Mouse (Mus musculus) gastrocnemius, postnatal 14 days (tissue): ENCODE results near the gene Irak3. TPM values are rescaled to one million over a fixed set of nuclear protein-coding genes. Genes with fewer than 3 reads are reported as not detected.
"Not testable (repeated sequence)": the region's sequence is repeated elsewhere in the genome, so short reads cannot be mapped to it uniquely, and the experiment has no call there.

ENCODE experiments used
- DNase-seq: peaks from one replicate; pipeline ENCODE4 v3.0.0; 2021; ENCODE audit warnings: mixed read lengths
- intact Hi-C: fragments of 180-260 bp; cut with DNase I; formaldehyde crosslinking; loops from one replicate; pipeline ENCODE4 v1.15.1; 2025; ENCODE audit warnings: low total_unique reads
- long read RNA-seq, 2 experiments: library from polyadenylated mRNA; stranded (forward); transcript quantifications; one replicate each; pipeline ENCODE4 v2.0.0; 2021
- total RNA-seq, 2 experiments: library from RNA; stranded (reverse); gene quantifications; 2 replicates each; pipeline ENCODE4 v1.2.3; 2021

Irak3 gene
- 1 to 10 TPM; 2.4 to 2.9 TPM for total RNA-seq
- long read RNA-seq, experiment 1, partial matches to known transcripts: 0 of 2 reads
- long read RNA-seq, experiment 1, other reads (novel, unspliced or antisense): 0 of 2 reads
- long read RNA-seq, experiment 2, partial matches to known transcripts: 0 of 1 reads
- long read RNA-seq, experiment 2, other reads (novel, unspliced or antisense): 0 of 1 reads

DNA sequence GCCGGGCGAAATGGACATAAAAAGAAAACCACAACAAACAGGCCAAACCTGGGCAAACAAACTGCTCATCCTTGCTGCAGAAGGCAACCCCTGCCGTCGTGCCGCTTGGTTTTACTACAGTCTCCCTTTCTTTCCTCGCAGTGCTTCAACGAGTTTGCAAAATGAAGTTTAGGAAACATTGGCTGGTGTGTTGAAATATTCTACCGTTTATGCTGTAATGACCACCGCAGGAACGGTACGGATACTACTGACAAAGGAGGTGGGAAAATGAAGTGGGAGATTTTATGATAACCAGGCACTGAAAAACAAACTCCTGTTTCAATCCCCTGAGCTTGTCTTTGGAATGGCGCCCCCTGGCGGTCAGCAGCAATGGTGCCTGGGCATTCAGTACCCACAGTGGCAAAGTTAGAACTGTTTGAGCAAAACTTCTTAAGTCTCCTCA is at the start of gene Irak3:
Gene Irak3, minus strand, starts transcription at position 170 of the 442 bp plus-strand sequence.
- DNase-seq: peak; percentile 85
- intact Hi-C loops: no loop called here

DNA sequence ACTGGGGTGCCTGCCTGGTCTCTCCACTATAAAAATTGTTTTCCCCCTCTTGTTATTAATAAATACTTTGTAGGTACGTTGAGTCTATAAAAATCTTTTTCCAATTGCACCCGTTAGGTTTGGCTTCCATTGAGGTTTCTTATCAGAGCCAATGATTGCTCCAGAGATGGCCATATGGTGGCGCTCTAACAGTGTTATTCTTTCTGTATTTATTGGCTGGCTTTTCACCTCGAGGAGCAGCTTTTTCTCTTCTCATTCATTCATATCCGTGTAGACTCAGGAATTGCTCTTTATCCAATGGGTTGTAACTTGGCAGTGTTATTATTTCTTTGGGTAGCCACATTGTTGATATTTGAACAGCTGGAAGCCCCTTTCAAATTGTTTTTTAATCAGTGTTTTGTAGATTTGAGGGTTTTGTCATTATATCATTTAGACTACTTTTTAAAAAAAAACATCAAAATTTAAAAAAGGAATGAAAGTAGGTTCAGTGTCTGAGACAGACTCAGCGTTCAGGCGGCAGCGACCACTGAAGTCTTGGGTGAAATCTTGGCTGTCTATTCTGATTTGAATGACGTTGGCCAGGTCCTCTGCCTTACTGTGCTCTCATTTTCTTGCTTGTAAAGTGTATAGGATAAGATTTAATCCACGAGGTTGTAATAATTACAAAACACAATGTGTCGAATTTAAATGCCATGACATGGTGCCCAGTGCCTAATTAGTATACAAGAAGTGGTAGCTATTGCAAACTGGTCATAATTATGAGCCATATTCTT is 49.2 kb upstream of the Irak3 start:
- intact Hi-C loops: no loop called here
- no peak for DNase-seq

DNA sequence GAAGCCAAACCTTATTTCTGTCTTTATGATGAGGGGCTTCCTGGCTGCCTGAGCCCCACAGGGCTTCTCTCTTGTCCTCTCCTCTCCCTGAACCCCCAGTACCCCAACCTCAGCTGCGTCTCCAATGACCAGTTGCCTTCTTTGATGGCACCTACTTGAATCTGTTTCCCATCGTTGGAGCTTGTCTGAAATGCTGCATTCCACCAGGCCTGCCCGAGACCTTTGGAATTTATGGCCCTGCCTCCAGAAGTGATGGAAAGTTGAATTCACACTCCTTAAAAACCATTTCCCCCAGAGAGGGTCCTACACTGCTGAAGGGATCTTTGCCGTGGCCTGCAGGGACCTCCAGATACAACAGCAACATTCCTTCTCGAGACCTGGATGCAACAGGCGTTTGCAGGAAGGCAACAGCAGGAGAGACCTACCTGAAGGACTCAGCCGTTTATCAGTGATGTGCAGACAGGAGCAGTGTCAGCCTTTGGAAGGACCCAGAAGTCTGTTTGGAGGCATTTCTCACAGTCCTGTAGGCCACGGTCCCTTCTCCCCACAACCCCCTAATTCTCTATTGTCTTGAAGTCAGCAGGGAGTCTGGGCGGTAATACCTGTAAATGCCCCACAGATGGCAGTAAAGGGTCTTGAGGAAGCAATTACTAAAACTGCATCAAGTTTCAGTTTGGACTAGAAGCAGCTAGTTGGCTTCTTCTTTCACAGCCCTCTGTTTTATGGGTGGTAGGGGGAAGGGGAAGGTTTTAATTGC is 45.2 kb upstream of the Irak3 start:
- DNase-seq: peak; percentile 23
- intact Hi-C loops: no loop called here

DNA sequence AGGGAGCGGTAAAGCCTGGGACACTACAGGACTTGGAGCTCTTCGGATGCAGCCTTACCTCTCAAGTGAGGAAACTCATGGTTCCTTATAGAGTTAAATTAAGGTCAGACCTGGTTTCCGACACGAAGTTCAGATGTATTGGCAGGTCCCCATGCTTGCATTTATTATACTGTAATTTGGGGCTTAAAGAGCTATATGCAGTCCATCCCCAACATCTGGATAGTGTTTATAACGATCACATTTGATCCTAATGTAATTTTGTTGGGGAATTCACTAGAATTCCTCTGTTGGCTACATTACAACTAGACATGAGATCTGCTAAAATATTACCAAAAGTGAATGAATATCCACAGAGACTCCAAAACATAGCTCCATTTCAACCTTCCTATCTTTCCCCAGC is 43.8 kb upstream of the Irak3 start:
- intact Hi-C loops: no loop called here
- DNase-seq: no peak

DNA sequence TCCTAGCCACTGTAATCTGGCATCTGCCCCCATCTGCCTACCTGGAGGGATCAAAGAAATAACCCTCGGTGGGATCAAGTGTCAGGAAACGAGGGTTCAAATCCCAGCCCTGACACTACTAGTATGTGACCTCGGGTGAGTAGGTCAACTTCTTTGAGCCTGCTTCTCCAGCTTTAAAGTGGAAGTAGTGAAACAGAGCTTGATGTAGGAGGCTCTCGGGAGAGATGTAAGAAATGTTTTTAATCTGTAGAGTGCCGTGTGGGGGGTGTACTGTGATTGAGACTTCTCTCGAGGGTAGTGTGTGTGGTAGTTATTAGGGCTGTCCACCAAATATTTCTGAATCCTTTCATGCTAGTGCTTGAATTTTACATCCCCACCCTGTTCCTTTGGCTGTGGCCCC is 40.5 kb upstream of the Irak3 start:
- DNase-seq: no peak

DNA sequence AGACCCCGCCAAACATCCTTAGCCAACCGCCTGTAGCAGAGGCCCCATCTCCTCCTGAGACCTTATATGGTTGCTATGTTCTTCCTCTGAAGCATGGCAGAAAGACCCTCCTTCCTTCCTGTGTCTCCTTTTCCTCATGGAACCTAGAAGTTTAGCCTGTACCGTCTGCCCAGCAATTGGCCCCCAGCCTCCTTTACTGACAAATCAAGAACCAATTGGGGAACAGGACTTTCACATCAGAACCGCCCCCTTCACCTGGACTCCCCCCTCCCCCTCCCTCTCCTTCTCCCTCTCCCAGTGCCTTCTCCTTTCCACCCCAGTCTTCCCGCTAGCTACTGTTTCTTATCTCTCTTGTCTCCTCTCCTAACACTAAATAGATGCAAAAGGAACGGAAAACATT is 37.5 kb upstream of the Irak3 start:
- intact Hi-C loops: no loop called here
- no peak for DNase-seq

More for the DNA sequence above, 40.5 kb upstream of the Irak3 start:
- intact Hi-C loops: no loop called here

DNA sequence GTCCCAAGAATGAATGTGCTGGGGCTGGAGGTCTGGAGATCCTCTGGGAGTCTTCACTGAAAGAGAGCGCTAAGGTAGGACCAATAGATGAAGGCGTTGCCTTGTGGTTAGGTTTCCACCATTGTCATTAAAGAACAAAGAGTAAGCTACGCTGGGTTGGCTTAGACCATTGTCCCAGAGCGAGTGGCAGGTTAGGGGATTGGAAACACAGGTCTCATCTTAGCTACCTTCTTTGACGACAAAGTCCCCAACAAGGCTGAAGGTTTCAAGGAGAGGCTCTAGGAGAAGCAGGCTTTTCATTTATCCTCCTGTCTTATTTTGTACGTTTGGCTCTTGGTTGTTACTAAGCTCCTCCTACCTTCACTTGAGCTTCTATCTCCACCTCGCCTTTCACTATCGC is 36.3 kb upstream of the Irak3 start:
- intact Hi-C loops: no loop called here
- DNase-seq: no peak

DNA sequence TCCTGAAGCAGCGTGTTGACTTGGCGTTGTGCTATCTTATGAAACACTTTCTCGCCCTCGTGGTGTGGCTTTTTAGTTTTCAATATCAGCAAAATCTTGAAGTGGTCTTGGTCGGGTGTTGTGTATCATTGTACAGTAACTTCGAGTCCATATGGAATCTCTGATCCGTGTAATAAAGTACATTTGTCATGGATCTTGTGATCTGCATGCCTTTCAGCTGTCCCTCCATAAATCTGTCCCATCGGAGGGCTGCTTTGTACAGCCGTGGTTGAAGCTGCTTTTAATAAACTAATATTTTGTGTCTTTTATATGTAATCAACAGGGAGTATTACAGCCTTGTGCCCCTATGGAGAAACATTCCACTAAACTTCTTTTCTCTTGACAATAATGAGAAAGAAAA is 34.9 kb upstream of the Irak3 start:
- intact Hi-C loops: no loop called here

DNA sequence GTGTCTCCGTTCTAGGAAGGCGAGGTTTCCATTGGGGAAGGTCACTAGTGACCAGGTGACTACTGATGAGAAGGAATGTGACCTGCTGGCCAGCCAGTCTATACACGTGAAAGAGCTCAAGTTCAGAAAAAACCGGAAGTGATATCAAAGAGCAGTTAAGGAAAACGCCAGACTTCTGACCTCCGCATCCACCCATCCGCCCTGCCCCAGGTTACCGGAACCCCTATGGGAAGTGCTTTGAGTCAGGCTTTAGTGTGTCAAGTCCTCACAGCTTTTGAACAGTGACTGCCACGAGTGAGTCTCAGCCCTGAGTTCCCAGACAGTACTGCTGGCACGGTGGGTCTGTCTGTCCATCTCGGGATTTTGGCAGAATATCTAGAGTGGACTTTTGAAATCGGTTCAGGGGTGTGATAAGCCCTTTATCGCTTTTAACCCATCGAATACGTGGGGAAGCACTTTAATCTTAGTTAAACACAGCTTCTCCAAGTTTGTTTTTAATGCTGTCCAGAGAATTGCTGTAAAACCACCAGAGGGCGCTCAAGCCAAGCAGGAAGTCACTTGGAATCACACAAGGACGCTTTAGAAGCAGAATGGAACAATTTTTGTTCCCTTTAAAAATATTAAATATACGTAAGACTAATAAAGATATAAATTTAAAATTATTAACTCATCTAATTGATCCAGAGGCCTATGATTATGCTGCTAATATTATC is 31.9 kb upstream of the Irak3 start:
- peak; percentile 54 for DNase-seq
- intact Hi-C loops: no loop called here

More for the DNA sequence above, 34.9 kb upstream of the Irak3 start:
- no peak for DNase-seq

DNA sequence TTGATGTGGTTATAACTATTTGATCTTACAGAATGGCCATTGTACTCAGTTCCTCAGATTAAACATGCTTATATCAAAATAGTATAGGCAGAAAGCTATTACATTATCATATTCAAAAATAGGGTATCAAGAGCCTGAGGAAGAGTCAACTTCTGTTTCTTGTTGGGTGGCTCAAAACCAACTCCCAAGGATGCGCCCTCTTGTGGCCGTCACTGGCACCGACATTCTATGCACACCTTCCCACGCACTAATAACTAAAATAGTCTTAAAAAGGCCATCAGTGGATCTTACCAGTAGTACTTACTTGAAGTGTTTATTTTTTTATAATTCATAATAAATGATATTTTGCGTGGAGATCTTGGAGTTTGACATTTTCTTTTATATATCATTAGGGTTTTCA is 29.8 kb upstream of the Irak3 start:
- intact Hi-C loops: no loop called here
- DNase-seq: peak; percentile 58

DNA sequence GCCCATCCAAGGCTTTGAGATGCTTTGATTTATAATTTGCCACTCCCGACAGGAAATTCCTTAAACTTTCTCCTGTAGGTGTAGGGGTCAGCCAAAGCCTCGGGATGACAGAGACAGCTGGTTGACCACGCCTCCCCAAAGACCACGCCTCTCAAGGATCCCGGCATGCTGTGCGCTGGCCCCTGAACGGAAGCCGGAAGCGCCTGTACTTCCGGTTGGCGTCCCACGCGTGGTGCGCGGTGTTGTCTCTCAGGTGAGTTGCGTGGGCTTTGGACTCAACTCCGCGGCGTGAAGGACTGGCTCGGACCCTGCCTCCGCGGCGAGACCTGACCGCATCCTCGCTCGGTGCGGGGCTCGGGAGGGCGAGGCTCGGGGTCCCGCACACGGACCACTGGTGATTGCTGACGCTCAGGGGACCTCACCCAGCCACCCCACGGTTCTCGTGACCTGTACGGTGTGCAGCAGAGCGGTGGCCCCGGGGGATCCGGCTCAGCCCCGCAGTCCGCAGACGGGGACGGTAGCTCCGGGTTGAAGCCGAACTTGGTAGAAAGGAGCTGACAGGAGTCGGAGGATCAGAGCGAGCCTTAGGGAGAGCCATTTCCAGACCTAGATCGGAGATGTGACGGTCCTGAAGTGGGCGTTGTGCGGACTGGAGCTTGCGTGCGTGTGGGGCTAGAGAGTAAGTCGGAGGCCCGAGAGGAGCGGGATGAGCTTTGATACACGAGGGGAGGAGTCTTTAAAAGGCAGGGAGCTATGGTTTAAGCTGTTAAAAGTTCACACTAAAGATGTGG is 25.1 kb upstream of the Irak3 start, which contains the start of gene Llph:
Gene Llph, plus strand, starts transcription at position 200 of the 791 bp plus-strand sequence.
- intact Hi-C loops: no loop called here
- DNase-seq: peak; percentile 89

DNA sequence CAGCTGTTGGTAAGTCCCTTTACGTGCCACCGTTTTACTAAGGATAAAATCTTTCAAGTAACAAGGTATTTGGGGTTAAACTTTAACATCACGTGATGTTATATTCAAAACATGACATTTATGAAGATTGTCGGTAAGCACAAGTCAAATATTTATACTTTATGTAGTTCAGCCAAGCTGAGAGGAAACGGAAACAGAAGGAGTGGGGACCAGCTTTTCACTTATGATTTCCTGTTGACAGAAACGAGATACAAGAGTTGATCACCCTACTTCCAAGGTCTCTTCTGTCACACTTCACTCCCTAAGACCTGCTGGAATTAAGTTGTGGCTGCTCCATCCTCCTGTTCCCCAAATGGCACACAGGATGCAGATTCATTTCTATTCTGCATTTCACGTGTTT is 18.8 kb upstream of the Irak3 start:
- intact Hi-C loops: no loop called here
- DNase-seq: no peak

DNA sequence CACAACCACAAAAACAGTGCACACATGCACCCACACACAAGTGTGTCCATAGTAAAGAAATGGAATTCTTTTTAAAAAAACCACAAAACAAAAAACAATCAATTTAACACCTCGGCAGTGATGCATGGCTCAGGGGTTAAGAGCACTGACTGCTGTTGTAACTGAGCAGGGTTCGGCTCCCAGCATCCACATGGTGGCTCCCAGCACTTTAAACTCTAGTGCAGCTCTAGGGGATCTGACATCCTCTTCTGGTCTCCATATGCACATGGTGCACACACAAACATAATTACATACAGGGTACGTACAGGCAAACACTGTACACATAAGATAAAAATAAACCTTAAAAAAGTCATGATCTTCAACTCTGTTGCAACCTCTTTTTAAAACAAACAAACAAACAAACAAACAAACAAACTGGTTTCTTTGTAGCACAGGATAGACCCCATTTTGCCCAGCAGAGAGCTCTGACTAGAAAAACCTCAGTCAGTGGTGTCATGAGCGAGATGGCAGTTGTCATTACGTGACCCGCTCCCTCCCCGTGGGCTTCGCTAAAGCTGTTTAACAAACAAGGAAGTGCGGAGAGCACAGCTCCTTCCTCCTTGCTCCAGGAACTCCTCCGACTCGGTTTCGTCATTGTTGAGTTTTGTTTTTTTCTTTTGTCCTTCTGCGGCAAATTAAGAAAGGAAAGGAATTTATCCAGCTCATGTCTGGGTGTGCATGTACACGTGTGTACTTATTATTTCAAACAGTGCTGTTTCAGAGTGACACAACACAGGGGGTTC is 17.8 kb upstream of the Irak3 start:
- no peak for DNase-seq
- intact Hi-C loops: no loop called here

DNA sequence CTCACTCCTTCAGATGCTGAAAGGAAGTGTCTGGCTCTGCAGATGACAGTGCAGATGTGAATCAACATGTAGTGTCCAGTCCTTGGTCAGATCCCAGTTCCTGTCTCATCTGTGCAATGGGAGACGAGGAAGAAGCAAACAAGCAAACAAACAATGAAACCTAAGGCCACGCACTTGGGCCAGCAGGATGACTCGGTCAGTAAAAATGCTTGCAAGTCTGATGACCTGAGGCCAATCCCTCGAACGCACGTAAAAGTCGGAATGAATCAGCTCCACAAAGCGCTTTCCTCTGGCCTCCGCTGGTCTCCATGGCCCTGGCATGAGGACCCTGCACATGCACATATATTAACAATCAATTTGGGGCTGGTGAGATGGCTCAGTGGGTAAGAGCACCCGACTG is 17.1 kb upstream of the Irak3 start:
- intact Hi-C loops: no loop called here
- no peak for DNase-seq

DNA sequence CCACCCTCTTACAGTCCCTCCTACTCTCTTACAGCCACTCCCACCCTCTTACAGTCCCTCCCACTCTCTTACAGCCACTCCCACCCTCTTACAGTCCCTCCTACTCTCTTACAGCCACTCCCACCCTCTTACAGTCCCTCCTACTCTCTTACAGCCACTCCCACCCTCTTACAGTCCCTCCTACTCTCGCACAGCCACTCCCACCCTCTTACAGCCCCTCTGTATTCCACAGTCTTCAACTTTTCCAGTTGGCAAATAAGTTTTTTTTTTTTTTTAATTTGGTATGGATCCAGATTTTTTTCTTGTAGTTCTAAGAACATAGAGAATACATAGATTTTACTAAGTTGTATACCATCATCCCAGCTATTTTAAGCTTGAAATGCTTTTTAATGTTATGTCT is 15.2 kb upstream of the Irak3 start:
- DNase-seq, intact Hi-C loops: not testable (repeated sequence)

DNA sequence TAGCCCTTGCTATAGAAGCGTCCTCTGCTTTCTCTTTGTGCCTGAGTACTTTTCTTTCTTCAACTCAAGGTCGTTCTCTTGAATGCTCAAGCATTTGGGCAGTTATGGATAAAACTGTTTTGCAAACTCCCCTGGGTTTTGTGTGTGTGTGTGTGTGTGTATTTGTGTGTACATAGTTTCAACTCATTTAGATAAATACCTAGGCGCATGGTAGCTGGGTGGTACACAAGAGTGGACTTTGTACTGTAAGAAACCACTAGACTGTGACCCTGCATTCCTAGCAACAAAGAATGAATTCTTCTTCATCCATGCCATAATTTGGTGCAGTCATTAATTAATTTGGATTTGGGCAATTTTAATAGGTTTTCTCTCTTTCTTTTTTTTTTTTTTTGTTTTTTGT is 8.2 kb upstream of the Irak3 start:
- DNase-seq: no peak
- intact Hi-C loops: no loop called here

DNA sequence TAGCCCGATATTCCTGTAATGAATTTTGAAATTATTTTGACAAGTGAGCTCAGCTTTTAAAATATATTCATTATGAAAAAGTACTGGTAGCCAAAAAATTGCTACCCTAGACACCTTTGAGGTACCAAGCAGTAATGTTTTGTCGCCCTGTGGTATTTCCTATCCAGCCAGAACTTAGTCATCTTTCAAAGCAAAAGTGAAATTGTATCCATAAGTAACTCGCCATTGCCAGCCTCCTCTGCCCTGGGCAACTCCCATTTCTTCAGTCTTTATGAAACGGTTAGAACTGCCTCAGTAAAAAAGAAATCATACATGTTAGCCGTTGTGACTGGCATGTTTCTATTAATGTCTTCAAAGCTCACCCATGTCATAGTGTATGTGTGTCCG is 7.6 kb upstream of the Irak3 start:
- intact Hi-C loops: no loop called here
- DNase-seq: no peak
